Mouse (Mus musculus): ENCODE data around the gene Fndc10. TPM values are rescaled to one million over a fixed set of nuclear protein-coding genes. Genes with fewer than 3 reads are reported as not detected.
"Not testable (repeated sequence)": the region's sequence is repeated elsewhere in the genome, so short reads cannot be mapped to it uniquely, and the experiment has no call there.

Gene Fndc10
- total RNA-seq, 2 experiments from 2014 or later: 1.2 to 1.6 TPM

DNA sequence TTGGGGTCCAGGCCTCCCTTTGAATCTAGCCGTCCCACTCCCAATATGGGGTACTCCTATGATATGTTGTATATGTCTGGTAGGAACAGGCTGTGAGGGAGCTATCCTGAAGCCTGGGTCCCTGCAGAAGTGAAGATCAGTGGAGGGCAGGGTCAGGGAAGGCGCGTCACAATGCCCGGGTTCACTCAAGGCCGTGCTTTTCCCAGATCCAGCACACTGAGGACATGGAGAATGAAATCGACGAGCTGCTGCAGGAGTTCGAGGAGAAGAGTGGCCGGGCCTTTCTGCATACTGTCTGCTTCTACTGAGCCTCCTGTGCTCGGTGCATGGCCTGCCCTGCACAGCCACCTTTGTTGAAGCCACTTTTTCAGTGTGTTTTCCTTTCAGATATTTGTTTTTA, 39.1 kb downstream of the Fndc10 start:
- no peak for DNase-seq

DNA sequence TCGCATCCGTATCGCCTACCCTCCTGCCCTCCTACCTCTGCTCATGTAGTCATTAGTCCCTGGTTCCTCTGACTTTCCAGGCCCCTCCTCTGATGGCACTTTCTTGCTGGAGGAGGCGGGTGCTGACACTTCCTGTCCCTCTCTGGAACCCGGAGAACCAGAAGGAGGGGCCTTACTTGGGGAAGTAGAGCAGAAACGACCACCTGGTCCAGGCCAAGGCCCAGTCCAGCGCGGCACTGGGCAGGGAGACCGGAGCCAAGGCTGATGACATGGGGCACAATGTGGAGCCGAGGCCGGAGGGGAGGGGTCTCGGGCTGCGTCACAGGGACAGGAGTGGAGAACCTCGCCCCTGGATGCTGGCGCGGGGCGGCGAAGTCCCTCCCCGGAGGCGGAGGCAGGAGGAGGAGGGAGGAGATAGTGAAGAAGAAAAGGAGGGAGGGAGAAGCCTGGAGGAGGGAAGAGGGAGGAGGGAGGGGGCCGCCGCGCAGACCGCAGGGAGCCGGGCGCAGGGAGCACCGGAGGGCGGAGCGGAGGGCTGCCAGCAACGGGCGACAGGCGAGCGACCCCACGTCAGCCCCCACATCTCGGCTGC, 40.3 kb downstream of the Fndc10 start, which contains the start of gene Tmem240:
Gene Tmem240, plus strand, starts transcription at position 451 of the 592 bp plus-strand sequence.
- intact Hi-C loops (cut with DNase I): no loop called here
- peak; percentile 82 to 89 for DNase-seq

More for the DNA sequence above, 39.1 kb downstream of the Fndc10 start:
- intact Hi-C loops (cut with DNase I): no loop called here

DNA sequence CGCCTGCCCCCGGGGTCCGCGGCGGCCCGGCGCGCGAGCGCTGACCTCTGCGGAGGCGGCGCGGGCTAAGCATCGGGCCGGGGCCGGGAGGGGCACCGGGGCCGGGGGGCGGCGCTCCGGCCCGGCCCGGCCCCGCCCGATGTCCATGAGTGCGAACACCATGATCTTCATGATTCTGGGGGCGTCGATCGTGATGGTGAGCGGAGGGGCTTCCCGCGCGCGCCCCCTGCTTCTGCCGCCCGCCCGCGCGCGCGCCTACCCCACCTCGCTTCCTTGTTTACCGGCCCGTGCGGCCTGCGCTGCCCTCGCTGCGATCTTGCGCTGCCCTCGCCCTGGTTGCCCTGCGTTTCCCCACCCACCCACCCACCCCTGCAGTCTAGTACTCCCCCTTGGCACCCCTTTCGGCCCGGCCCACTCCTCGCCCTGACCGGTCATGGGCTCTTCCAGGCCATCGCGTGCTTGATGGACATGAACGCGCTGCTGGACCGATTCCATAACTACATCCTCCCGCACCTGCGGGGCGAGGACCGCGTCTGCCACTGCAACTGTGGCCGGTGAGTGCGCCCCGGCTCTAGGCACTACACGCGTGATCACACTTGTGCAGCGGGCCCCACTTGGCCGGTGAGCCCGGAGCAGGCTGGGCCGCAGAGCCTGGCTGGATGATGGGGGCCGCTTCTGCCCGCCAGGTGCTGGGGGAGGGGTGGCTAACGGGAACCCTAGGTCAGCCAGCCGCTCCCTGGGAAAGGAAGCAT, 41.0 kb downstream of the Fndc10 start:
- DNase-seq: peak; percentile 37 to 49
- intact Hi-C loops (cut with DNase I): no loop called here

DNA sequence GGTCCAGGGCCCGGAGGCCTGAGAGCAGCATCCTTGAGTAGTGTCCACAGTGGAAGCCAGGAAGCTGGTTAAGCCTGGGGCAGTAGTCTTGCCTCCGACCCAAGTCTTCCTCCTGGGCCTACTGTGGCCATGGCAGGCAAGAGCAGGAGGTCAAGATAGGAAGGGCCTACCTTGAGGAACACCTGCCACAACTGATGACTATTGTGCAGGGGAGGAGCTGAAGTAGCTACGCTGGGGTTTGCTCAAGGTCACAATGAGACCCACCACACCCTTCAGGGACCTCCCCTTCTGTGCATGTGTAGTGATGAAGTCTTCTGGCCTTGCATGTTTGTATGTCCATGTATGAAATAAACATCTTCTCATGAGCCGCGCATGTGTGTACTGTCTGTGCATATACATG, 41.6 kb downstream of the Fndc10 start:
- intact Hi-C loops (cut with DNase I): no loop called here
- no peak for DNase-seq

- intact Hi-C loops (cut with DNase I): no loop called here
- no peak for DNase-seq
These were observed 42.3 kb downstream of the Fndc10 start for GRCm38 (mm10) chr4:155736421-155736820.

DNA sequence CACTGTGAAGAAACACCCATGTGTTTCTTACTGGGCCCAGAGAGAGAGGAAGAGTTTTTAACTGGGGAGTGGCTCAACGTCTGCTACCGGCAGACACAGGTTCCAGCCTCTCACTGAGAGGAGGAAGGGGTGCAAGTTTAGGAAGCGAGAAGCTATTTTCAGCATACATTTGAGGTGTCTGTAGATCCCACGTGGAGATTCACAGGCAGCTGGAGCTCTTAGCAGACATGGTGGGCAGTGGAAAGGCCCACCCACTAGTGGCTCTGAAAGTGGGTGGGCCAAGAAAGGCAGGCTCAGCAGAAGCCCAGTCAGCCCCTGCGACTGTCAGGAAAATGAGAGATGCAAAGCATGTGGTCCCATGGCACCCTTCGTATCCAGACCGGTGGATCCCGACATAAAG, 44.1 kb downstream of the Fndc10 start:
- intact Hi-C loops (cut with DNase I): no loop called here
- no peak for DNase-seq

GRCm38 (mm10) chr4:155739152-155739551, 45.0 kb downstream of the Fndc10 start:
- no peak for DNase-seq
- intact Hi-C loops (cut with DNase I): no loop called here

- intact Hi-C loops (cut with DNase I): no loop called here
- DNase-seq: peak in 1 of 2 experiments; percentile 37
These were observed 45.8 kb downstream of the Fndc10 start for GRCm38 (mm10) chr4:155739741-155740636.

DNA sequence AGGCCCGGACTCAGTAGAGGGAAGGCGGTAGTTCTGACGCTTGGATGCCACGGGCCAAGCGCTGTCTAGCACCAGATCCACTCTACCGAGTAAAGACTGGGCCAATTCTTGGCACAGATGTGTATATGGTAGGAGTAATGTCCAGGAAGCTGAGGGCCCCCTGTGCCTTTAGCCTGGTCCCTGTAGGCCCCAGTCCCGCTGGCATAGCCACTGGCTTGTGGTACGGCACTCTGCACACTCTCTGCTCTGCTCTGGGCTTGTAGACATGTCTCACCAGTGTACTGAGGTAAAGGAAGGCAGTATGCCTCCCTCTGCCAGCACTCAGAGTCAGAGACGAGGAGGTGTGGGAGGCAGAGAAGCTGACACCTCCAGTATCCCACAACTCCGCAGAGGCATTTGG, 46.5 kb downstream of the Fndc10 start:
- DNase-seq; intact Hi-C loops (cut with DNase I): not testable (repeated sequence)

DNA sequence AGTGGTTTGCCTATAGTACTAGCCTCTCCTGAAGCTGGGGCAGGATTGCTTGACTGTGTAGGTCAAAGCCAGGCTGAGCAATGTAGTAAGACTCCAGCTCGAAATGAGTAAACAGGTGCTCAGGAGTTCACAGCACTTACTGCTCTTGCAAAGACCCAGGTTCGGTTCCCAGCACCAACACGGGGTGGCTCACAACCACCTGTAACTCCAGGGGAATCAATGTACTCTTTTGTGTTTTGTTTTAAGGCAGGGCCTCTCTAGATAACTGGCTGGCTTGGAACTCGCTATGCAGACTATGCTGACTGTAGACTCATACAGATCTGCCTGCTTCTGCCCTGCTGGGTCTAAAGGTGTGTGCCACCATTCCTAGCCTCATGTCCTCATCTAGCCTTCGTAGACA, 48.5 kb downstream of the Fndc10 start:
- intact Hi-C loops (cut with DNase I): no loop called here
- DNase-seq: no peak

GRCm38 (mm10) chr4:155744474-155744873, 50.3 kb downstream of the Fndc10 start:
- intact Hi-C loops (cut with DNase I): no loop called here
- DNase-seq: no peak

DNA sequence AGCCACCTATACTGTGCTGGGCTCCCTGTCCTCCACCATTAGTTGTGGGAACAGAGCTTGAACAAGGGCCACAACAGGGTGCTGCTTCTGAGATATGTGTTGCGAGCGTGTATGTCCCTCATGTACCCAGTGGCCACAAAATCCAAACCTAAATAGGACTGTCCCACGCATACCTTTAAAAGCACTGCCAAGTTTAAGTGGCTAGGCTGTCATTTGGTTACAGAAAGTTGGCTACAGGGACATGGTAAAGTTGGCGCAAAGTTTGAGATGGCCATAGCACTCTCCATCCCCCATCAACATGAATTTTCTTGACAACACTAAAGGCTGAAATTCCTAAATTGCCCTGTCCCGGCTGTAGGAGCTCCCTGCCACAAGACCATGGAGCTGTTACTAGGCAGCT, 51.0 kb downstream of the Fndc10 start:
- no peak for DNase-seq
- intact Hi-C loops (cut with DNase I): no loop called here

Other genes with a start within 250 kb of the Fndc10 start
- gene Tmem52, start 225.2 kb upstream of the Fndc10 start, total RNA-seq (2021): 1 to 10 TPM; 4.5 to 10.0 TPM
- gene Gnb1, start 203.0 kb upstream of the Fndc10 start, total RNA-seq (2021): 100 to 1,000 TPM; 176 to 187 TPM
- 10 to 100 TPM; 26.2 to 28.1 TPM for gene Nadk, start 132.0 kb upstream of the Fndc10 start, total RNA-seq (2021)
- 1 to 10 TPM; 6.7 to 8.1 TPM for gene Slc35e2, start 92.9 kb upstream of the Fndc10 start, total RNA-seq (2021)
- gene Cdk11b, start 69.5 kb upstream of the Fndc10 start, total RNA-seq (2021): 10 to 100 TPM; 32.1 to 34.2 TPM
- not detected for gene Gm10563, start 48.9 kb upstream of the Fndc10 start, total RNA-seq (2021)
- 10 to 100 TPM in 1 of 2 experiments, 1 to 10 TPM in 1; 9.3 to 10.5 TPM for gene Mmp23, start 41.0 kb upstream of the Fndc10 start, total RNA-seq (2021)
- gene Mib2, start 25.1 kb upstream of the Fndc10 start, total RNA-seq (2021): 10 to 100 TPM; 25.3 to 29.9 TPM
- gene Ssu72, start 10.5 kb downstream of the Fndc10 start, total RNA-seq (2021): 10 to 100 TPM; 43.5 to 45.6 TPM
- under 1 TPM; 0.19 to 0.42 TPM for gene Tmem240, start 40.5 kb downstream of the Fndc10 start, total RNA-seq (2021)
- 10 to 100 TPM; 45.1 to 45.9 TPM for gene Atad3a, start 66.8 kb downstream of the Fndc10 start, total RNA-seq (2021)
- gene Vwa1, start 80.4 kb downstream of the Fndc10 start, total RNA-seq (2021): 1 to 10 TPM; 6.6 to 7.9 TPM
- gene Tmem88b, start 91.5 kb downstream of the Fndc10 start, total RNA-seq (2021): 1 to 10 TPM in 1 of 2 experiments, under 1 TPM in 1; 0.64 to 1.3 TPM
- not detected for gene Ankrd65, start 96.1 kb downstream of the Fndc10 start, total RNA-seq (2021)
- 10 to 100 TPM; 77.8 to 81.1 TPM for gene Mrpl20, start 108.5 kb downstream of the Fndc10 start, total RNA-seq (2021)
- 10 to 100 TPM; 31.0 to 34.0 TPM for gene Ccnl2, start 118.1 kb downstream of the Fndc10 start, total RNA-seq (2021)
- 100 to 1,000 TPM; 114 to 116 TPM for gene Aurkaip1, start 136.9 kb downstream of the Fndc10 start, total RNA-seq (2021)
- gene Mxra8, start 145.3 kb downstream of the Fndc10 start, total RNA-seq (2021): 10 to 100 TPM; 27.4 to 33.7 TPM
- gene Dvl1, start 153.1 kb downstream of the Fndc10 start, total RNA-seq (2021): 10 to 100 TPM; 46.2 to 54.2 TPM
- under 1 TPM; 0.27 to 0.28 TPM for gene Tas1r3, start 169.0 kb downstream of the Fndc10 start, total RNA-seq (2021)
- 10 to 100 TPM in 1 of 2 experiments, 1 to 10 TPM in 1; 9.5 to 11.7 TPM for gene Cptp, start 175.1 kb downstream of the Fndc10 start, total RNA-seq (2021)
- gene Ints11, start 175.2 kb downstream of the Fndc10 start, total RNA-seq (2021): 10 to 100 TPM; 15.7 to 18.8 TPM
- 10 to 100 TPM; 12.7 to 13.1 TPM for gene Pusl1, start 197.4 kb downstream of the Fndc10 start, total RNA-seq (2021)
- 10 to 100 TPM; 12.0 to 12.2 TPM for gene Acap3, start 197.5 kb downstream of the Fndc10 start, total RNA-seq (2021)
- 10 to 100 TPM; 49.4 to 56.0 TPM for gene Ube2j2, start 249.5 kb downstream of the Fndc10 start, total RNA-seq (2021)

All from heart, postnatal 36 days (tissue).